Mouse (Mus musculus) common myeloid progenitor, adult 5-6 weeks (primary cell): ENCODE data around the gene Drg1. TPM values are rescaled to one million over a fixed set of nuclear protein-coding genes. Genes with fewer than 3 reads are reported as not detected.
"Not testable (repeated sequence)": the region's sequence is repeated elsewhere in the genome, so short reads cannot be mapped to it uniquely, and the experiment has no call there.

Experiments used
- ATAC-seq: replicated peaks from 2 replicates; pipeline ENCODE4 v1.8.0; 2016; ENCODE audit warnings: low read depth, mild to moderate bottlenecking, moderate TSS enrichment, inconsistent platforms; ENCODE audit not compliant: poor library complexity, severe bottlenecking
- total RNA-seq: library from RNA; stranded (forward); fragments of 200-1000, 187-1606 nt; gene quantifications from 2 replicates; pipeline ENCODE4 v1.2.3, GENCODE M21; 2017

The Drg1 gene
- total RNA-seq, 1 experiment from 2014 or later: 277 TPM

DNA sequence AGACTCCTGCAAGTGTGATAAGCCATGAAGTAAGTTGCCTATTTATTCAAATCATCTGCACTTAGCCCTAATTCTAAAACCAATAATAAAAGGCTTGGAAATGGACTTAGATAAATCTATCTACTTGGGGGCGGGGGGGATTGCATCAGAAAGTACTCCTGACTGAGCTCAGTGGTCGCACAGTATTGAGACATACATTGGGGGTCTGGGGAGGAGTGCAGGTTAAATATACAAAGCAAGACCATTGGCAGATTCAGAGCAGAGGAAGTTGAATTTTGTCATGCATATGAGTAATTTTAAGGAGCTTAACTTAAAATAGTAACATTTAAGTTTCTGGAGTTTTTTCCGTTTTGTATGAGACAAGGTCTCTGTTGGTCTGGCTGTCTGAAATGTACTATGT, 34.0 kb downstream of the Drg1 start:
- no peak for ATAC-seq

DNA sequence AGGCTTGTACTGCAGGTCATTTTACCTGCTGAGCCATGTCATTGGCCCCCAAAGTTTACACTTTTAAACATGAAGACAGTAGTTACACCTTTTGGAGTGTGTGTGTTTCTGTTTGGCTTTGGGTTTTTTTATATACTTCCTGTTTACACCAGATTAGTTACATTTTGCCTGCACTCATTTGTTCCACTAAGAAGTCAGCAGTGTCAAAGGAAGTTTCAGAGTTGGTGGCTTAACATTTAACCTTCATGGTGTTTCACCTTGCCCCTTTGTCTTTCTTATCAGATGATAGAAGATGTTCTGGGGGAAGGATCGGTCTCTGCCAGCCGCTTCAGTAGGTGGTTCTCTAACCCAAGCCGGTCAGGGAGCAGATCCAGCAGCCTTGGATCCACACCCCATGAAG, 39.1 kb downstream of the Drg1 start:
- ATAC-seq: no peak

DNA sequence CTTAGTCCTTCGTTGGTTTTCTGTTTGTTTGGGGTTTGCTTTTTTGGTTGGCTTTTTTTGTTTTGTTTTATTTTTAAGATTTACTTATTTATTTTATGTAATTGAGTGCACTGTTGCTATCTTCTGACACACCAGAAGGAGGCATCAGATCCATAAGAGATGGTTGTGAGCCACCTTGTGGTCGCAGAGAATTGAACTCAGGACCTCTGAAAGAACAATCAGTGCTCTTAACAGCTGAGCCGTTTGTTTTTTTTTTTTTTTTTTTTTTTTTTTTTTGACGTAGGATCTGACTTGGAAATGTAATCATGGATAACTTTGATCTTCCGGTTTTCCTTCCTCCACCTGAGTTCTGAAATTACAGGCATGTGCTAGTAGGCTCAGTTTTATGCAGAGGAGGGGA, 43.1 kb downstream of the Drg1 start:
- no peak for ATAC-seq

DNA sequence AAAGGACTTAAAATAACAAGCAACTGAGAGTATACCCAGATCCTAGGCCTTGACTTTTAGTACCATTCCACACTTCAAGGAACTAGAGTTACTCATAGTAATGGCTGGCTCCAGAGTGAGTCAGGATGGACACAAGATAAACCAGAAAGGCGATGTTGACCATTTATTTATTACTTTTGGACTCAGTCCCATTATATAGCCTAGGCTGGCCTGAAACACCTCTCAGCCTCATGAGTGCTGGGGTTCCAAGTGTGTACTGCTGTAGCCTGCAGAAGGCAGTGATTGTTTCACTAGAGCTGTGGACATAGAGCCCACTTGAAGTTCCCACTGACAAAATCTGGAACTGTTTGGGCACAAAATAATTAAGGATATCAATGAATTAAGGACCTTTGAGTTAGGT, 53.7 kb downstream of the Drg1 start:
- ATAC-seq: no peak

DNA sequence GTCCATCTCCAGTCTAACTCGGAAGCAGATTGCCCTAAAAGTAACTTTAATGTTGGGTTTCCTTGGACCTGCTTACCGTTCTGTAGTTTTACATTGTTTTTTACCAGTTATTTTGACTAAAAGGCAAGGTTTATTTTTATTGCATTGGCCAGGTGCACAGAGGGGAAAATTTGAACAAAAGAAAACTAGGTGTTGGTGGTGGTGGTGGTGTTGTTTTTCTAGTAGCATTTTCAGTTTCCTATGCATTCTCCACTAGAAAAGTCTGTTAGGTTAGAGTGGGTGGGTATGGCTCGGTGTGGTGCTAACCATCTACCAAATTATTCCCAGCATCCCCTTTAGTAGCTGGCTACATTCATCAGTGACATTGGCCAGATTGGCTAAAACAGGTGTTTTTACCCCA, 59.4 kb downstream of the Drg1 start:
- no peak for ATAC-seq

DNA sequence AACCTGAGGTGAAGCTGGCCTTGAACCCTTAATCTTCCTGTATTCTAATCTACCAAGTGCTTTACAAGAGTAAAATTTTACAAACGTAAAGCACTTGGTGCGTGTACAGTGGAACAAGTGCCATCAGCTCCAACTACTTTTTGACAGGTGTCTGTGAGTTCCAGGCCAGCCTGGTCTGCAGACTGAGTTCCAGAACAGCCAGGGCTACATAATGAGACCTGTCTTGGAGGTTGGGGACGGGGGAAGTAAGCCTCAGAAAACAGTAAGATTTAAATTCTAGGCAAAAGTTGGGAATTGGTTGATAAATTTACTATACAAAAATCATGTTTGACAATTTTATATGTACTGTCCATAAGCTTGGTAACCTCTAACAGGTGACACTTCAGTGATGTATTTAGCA, 61.0 kb downstream of the Drg1 start:
- no peak for ATAC-seq

DNA sequence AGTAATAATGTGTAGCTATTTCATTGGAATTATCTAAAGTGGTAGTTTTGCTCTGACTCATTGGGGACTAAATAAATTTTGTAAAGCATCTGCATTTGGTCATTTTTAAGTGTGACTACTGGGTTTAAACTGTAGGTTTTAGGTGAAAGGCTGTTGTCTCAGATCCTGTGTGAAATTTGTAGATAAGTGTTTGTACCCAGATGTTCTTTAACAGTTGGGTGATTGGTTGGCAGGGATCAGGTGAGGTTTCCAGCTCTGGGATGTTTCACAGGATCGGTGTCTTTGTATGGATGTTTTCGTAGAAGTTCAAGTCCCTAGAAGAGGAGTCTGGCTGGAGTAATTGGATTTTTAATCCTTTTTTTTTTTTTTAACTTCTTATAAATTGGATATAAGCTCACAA, 62.4 kb downstream of the Drg1 start:
- ATAC-seq: no peak

DNA sequence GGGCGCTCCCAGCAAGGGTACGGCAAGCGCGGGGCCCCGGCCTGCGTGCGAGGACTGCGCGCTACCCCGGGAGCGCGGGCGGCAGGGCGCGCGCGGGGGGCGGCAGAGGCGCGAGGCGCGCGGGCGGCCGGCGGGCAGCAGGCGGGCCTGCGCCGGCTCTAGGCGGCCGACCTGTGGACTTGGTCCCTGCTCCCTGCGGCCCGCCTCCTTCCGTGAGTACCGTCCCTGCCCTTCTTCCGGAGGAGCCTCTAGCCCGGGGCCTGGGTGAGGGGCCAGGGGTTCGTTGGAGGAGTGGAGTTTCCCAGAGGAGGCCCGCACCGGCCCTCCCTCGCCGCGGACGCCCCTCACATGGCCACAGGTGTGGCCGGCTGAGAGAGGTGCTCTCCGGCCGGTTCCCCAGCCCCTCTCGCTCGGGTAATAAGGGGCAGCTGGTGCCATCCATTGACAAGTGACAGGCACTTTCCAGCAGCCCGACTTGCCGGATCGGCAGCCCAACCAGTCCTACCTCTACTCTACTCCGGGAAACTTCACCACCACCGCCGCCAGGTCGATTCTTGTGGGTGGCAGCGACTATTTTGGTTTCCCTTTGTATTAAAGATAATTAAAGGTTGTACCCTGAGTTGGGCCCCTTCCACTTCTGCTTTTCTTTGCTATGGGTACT, 63.3 kb downstream of the Drg1 start:
- peak; percentile 40 for ATAC-seq

DNA sequence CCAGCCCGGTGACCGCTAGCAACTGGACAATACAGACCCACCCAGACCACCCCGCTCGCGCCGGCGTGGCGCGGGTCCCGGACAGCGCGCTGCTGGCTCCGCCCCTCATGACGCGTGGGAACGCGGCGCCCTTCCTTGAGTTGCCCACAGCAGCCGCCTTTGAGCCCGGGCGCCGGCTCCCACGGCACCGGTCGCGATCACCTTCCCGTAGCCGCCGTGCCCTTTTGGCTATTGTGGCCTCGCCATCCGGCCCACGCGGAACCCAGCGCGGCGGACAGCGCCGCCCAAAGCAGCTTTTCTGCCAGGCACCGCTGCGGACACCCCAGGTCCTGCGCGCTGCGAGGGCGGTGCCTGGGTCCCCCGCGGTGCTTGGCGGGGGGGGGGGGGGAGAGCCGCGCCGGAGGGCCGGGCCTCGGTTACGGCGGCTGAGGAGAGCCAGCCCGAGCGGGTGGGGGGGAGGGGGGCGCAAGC, 63.9 kb downstream of the Drg1 start, which contains the start of gene Eif4enif1:
Gene Eif4enif1, plus strand, starts transcription at position 162 of the 471 bp plus-strand sequence.
- ATAC-seq: peak; percentile 33

DNA sequence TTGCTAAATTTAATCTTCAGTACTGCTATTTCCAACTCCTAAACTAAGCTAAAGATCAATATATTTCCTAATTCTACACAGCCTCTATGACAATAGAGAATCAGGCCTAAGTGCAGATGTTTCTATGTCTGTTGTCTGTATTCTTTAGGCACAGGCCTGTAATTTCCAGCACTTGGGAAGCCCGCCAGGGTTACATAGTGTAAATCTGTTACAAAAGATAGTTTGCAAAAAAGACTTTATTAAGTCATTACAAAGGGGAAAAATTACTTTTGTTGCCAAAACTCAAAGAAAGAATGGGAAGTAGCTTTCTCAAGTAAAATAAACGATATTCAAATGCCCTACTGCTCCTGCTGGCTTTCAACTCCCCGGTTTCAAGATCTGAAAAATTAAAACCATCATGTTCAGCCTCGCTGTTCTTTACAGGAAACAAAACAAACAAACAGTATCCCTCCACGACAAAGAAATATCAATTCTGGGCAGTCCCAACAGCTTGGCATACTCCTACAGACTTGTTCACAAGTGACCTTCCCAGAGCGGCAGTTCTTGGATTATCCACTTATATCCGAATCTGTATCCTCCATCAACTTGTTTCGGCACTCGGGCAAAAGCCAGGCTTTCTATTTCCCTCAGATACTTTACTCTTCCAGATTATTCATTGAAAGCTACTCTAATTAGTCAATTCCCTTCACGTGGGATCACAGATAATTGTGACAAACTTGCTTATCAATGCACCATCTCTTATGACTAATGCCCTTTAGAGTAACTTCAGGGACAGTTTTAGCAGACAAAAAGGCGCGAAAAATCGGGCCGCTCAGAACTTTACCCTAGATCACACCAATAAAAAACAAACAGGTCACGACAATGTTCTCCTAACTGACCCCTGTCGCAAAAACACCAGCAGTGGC, 64.6 kb downstream of the Drg1 start:
- peak; percentile 13 for ATAC-seq

DNA sequence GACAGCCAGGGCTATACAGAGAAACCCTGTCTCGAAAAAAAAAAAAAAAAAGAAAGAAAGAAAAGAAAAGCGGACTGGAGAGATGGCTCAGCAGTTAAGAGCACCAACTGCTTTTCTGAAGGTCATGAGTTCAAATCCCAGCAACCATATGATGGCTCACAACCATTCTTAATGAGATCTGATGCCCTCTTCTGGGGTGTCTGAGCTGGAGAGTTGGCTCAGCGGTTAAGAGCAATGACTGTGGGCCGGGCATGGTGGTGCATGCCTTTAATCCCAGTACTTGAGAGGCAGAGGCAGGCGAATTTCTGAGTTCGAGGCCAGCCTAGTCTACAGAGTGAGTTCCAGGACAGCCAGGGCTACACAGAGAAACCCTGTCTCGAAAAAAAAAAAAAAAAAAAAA, 65.6 kb downstream of the Drg1 start:
- ATAC-seq: not testable (repeated sequence)

DNA sequence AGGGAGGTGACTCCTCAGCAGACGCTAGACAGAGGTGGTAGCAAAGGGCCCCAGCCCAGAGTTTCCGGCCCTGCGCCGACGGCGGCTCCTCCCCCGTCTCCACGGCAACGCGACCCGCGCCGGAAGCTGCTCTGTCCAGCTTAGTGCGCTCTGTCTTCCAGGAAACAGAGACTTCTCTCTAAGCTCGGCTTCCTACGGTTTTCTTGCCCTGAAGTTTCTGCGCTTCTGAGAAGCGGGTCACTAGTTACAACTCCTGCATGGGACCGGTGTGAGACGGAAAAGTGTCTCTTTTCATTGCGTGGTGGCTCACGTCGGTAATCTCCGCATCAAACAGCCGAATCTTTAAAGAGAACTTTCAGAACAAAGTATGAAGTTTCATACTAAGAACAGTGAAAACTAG, 72.9 kb downstream of the Drg1 start, which contains the start of gene Sfi1:
Gene Sfi1, minus strand, starts transcription at position 101 of the 400 bp plus-strand sequence.
- ATAC-seq: no peak

DNA sequence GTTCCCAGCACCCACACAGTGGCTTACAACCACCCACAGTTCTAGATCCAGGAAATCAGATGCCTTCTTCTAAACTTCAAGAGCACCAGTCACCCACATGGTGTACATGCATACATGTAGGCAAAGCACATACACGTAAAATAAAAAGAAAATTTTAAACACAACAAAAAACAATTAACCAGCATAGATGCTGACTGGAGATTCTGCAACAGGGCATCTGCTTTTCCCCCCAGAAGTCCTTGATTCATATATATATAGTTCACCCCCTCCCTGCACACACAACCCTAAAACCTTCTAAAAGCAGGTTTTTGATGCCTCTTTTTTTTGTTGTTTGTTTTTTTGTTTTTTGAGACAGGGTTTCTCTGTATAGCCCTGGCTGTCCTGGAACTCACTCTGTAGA, 83.5 kb downstream of the Drg1 start:
- not testable (repeated sequence) for ATAC-seq

DNA sequence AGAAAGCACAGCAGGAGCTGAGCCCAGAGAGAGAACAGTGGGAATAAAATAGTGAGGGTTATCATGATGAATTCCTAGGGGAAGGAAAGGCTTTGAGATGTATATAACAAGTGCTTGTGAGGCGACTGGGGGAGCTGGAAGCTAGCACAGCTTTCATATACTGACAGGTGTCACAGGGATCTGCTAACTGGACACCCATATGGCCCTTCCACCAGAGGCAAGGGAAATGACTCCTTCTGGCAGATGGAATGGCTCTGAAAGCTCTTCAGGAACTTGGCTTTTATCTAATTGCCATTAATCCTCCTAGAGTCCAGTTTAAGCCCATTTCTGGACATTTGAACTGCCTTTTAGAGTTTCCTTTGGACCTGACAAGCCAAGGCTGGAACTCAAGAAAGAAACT, 84.2 kb downstream of the Drg1 start:
- ATAC-seq: not testable (repeated sequence)

DNA sequence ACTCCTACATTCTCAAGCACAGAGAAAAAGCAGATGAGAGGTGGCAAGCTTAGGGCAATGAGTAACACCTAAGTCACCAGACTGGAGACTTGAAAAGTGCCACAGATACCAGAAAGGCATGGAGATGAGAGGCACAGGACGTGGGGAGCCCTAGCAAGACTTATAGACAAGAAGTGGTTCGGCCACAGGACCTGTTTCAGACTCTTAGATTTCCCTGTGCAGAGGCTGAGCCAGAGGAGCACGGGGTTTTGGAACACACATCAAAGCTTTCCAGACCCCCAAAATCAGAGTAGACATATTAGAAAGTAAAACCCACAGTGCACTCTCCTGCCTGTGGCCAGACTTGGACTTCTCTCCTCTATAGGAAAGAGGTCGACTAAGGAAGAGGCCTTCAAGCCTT, 85.0 kb downstream of the Drg1 start:
- not testable (repeated sequence) for ATAC-seq

DNA sequence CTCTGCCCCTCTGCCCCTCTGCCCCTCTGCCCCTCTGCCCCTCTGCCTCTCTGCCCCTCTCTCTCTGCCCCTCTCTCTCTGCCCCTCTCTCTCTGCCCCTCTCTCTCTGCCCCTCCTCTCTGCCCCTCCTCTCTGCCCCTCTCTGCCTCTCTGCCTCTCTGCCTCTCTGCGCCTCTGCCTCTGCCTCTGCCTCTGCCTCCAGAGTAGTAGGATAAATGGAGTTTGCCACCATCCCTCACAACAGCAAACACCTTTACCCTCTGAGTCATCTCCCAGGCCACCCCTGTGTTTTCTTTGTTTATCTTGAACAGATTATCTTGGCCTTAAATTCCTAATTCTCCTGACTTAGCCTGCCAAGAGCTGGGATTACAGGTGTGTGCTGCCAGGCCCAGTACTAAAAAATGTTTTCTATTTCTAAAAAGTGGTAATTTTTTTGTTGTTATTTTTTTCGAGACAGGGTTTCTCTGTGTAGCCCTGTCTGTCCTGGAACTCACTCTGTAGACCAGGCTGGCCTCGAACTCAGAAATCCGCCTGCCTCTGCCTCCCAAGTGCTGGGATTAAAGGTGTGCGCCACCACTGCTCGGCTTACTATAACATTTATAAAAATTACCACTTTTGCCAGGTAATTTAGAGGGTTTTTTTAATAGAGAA, 85.6 kb downstream of the Drg1 start:
- ATAC-seq: not testable (repeated sequence)

DNA sequence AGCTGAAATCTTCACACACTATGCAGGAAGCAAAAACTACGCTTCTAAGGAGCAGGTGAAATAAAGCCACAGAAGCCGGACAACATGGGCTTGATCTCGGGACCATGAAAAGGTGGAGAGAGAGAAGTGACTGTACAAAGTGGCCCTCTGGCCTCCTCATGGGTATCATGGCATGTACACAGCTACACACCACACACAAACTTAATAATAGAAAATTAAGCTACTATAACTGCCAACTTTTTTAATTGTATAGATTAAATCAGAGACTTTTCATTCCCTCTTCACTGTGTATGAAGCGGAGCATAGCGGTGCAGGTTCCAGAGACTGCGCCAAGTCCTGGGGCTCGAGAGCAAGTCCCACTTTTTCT, 86.5 kb downstream of the Drg1 start:
- ATAC-seq: not testable (repeated sequence)

DNA sequence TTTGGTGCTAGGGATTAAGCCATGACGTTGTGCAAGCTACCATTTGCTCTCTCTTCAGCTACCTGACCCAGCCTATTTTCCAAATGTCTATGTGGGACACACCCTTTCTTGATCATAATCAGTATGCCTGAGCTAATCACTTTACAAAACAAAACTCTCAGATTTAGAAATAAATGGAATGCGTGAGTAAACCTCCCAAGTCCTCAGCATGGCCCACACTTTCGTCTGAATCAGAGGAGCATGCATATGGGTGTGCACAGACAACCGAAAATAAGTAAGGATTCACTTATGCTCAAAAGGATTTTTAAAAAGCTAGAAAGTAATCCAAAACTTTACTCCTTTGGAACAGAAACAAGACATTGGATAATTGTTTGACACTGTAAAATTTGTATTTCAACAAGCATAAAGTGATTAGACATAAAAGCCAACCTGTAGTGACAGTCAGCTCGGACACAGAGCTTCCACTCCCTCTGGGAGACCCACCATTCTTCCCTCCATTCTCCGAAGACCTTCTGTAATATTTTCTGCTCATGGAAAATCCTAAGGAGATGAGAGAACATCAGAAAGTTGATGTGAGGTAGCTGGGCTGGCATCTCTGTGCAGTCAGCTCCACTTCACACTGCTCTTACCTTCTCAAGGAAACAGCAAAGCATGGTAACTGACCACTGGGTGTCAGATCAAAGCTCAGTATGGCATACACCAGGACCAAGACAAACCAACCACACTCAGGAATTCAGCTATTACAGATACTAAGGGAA, 87.1 kb downstream of the Drg1 start:
- not testable (repeated sequence) for ATAC-seq

DNA sequence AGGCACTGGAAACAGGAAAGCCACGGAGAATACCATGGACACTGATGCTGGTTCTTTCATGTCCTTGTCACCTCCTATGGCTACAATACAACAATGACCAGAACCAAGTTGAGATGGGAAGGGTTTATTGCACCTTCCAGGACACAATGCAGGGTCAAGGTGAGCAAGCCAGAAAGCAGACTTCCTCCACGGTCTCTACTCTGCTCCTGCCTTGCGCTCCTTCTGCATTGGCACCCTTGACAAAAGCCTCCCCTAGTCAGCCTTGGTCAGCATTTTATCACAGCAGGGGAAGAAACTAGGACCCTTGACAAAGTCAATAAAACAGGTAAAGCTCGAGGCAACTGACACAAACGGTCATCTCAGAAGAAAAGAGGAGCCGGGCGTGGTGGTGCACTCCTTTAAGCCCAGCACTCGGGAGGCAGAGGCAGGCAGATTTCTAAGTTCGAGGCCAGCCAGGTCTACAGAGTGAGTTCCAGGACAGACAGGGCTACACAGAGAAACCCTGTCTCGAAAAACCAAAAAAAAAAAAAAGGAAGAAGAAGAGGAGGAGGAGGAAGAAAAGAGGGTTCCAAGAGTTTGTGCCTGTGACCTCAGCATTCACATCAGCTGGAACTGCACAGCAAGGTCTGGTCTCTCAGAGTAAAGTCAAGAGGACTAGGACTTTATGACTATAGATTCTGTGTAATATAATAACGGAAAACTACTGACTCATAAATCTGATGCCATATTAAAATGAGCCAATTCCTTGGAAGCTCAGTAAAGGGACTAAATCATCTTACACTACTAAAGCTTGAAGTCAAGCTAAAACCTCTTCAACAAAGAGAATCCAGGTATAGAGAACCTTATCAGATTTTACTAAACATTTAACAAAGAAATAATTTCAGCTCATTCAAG, 92.5 kb downstream of the Drg1 start:
- peak; percentile 14; the same call in 1 of the 2 replicates for ATAC-seq
